Mouse (Mus musculus) liver, embryonic 11.5 days (tissue): ENCODE measurements at regions not wholly inside any gene's neighbourhood (a gene's known extent, or its start where the extent isn't known, plus 50 kb on each side); places are given as distances from the start of the nearest gene placed in this dataset.

Experiments
- ATAC-seq: fragments of 200-750 bp; cut with Nextera tagmentation; replicated peaks from 2 replicates; pipeline ENCODE4 v1.8.0; 2017; ENCODE audit warnings: moderate number of reproducible peaks, mild to moderate bottlenecking, moderate TSS enrichment, moderate library complexity; ENCODE audit not compliant: low FRiP score
- DNase-seq: peaks from one replicate; pipeline ENCODE4 v3.0.0-alpha.2; 2017; ENCODE audit warnings: low spot score
- H3K27ac ChIP-seq: fragments of 300-500 bp; sonication (generic); 2 replicates; pipeline ENCODE4 v1.5.1; 2014; ENCODE audit warnings: mild to moderate bottlenecking, low read depth, low read length, control low read depth
- H3K27me3 ChIP-seq: fragments of 300-500 bp; sonication (generic); replicated peaks from 2 replicates; pipeline ENCODE4 v1.6.1; 2014; ENCODE audit warnings: low read length, mixed read lengths; ENCODE audit not compliant: control insufficient read depth, insufficient read depth
- H3K36me3 ChIP-seq: fragments of 300-500 bp; sonication (generic); 2 replicates; pipeline ENCODE4 v1.6.1; 2014; ENCODE audit warnings: mild to moderate bottlenecking, low read length, moderate library complexity, mixed read lengths; ENCODE audit not compliant: control insufficient read depth, insufficient read depth
- H3K4me1 ChIP-seq: fragments of 300-500 bp; sonication (generic); replicated peaks from 2 replicates; pipeline ENCODE4 v1.6.1; 2014; ENCODE audit warnings: low read length, mixed read lengths; ENCODE audit not compliant: control insufficient read depth, insufficient read depth
- H3K4me2 ChIP-seq: fragments of 300-500 bp; sonication (generic); 2 replicates; pipeline ENCODE4 v1.6.1; 2014; ENCODE audit warnings: mild to moderate bottlenecking, control low read depth, moderate library complexity
- H3K4me3 ChIP-seq: fragments of 300-500 bp; sonication (generic); 2 replicates; pipeline ENCODE4 v1.5.1; 2014; ENCODE audit warnings: low read depth, low read length, control low read depth
- H3K9ac ChIP-seq: fragments of 300-500 bp; sonication (generic); 2 replicates; pipeline ENCODE4 v1.6.1; 2014; ENCODE audit warnings: low read depth, low read length, control low read depth
- H3K9me3 ChIP-seq: fragments of 300-500 bp; sonication (generic); 2 replicates; pipeline ENCODE4 v1.6.1; 2016; ENCODE audit warnings: low read length, inconsistent platforms, mixed read lengths; ENCODE audit not compliant: control insufficient read depth
- WGBS: fragments of 180-500 bp; shearing (Covaris S2); extraction: QIAGEN DNeasy Blood & Tissue Kit; methylation state at CpG from one replicate; pipeline ENCODE4 v1.1.7; 2014; 5-methylcytosine and 5-hydroxymethylcytosine counted together

- WGBS = 83% methylated on average over 3 of the region's 3 CpGs
- no peaks in the 10 kb centered on the region for H3K36me3 ChIP-seq
- ATAC-seq = no peak
Observed at GRCm38 (mm10) chr6:111820265-111820664, 453.3 kb upstream of the Lmcd1 start.

GRCm38 (mm10) chr6:111844321-111844835, 429.2 kb upstream of the Lmcd1 start:
- Histone ChIP-seq H3K27ac (no peak overlapping the region), H3K4me1 (no peaks in the 10 kb centered on the region), H3K9me3 (no peaks in the 10 kb centered on the region), H3K4me2 (no peak overlapping the region), H3K36me3 (no peaks in the 10 kb centered on the region), H3K9ac (no peak overlapping the region), H3K27me3 (no peaks in the 10 kb centered on the region), H3K4me3 (no peak overlapping the region)
- 68% methylated on average over 6 of the region's 6 CpGs for WGBS
- no peak for DNase-seq
- no peak for ATAC-seq

More at GRCm38 (mm10) chr6:111820265-111820664, 453.3 kb upstream of the Lmcd1 start:
- Histone ChIP-seq H3K9ac (no peak overlapping the region), H3K27me3 (no peaks in the 10 kb centered on the region), H3K4me1 (no peaks in the 10 kb centered on the region), H3K27ac (no peak overlapping the region), H3K4me2 (no peak overlapping the region), H3K9me3 (no peaks in the 10 kb centered on the region), H3K4me3 (no peak overlapping the region)
- DNase-seq = no peak

- ATAC-seq (no peak), DNase-seq (no peak)
- whole genome bisulfite sequencing = 51% methylated on average over 3 of the region's 3 CpGs
- H3K27ac ChIP-seq = no peak overlapping the region
- H3K9me3 ChIP-seq = no peaks in the 10 kb centered on the region
- no peaks in the 10 kb centered on the region for H3K27me3 ChIP-seq
- H3K4me3 ChIP-seq = no peak overlapping the region
- H3K4me1 ChIP-seq = no peaks in the 10 kb centered on the region
- no peak overlapping the region for H3K4me2 ChIP-seq
- H3K36me3 ChIP-seq = no peaks in the 10 kb centered on the region
- H3K9ac ChIP-seq = no peak overlapping the region
Observed at GRCm38 (mm10) chr6:111866101-111866598, 407.4 kb upstream of the Lmcd1 start.

GRCm38 (mm10) chr6:111882557-111882956, 391.0 kb upstream of the Lmcd1 start:
- no peaks in the 10 kb centered on the region for H3K36me3 ChIP-seq
- no peak overlapping the region for H3K4me3 ChIP-seq
- ATAC-seq (no peak), DNase-seq (no peak)
- no peaks in the 10 kb centered on the region for H3K27me3 ChIP-seq
- no peak overlapping the region for H3K4me2 ChIP-seq
- H3K9me3 ChIP-seq = no peaks in the 10 kb centered on the region
- no peaks in the 10 kb centered on the region for H3K4me1 ChIP-seq
- no peak overlapping the region for H3K9ac ChIP-seq
- WGBS = 52% methylated on average over 1 of the region's 1 CpGs
- H3K27ac ChIP-seq = no peak overlapping the region

- H3K9ac ChIP-seq = no peak overlapping the region
- ATAC-seq (no peak), DNase-seq (no peak)
- H3K4me1 ChIP-seq = no peaks in the 10 kb centered on the region
- no peaks in the 10 kb centered on the region for H3K27me3 ChIP-seq
- no peaks in the 10 kb centered on the region for H3K36me3 ChIP-seq
- 65% methylated on average over 1 of the region's 1 CpGs for WGBS
- no peak overlapping the region for H3K4me3 ChIP-seq
- no peaks in the 10 kb centered on the region for H3K9me3 ChIP-seq
- no peak overlapping the region for H3K27ac ChIP-seq
- H3K4me2 ChIP-seq = no peak overlapping the region
Observed at GRCm38 (mm10) chr6:111883946-111884345, 389.6 kb upstream of the Lmcd1 start.

- Histone ChIP-seq H3K4me3 (no peak overlapping the region), H3K9ac (no peak overlapping the region), H3K27me3 (no peaks in the 10 kb centered on the region), H3K27ac (no peak overlapping the region), H3K4me2 (no peak overlapping the region), H3K36me3 (no peaks in the 10 kb centered on the region), H3K4me1 (no peaks in the 10 kb centered on the region), H3K9me3 (no peaks in the 10 kb centered on the region; the same call in 1 of the 2 replicates)
- WGBS = 48% methylated on average over 2 of the region's 2 CpGs
- ATAC-seq = no peak
- DNase-seq = no peak
Observed at GRCm38 (mm10) chr6:111911997-111912396, 361.6 kb upstream of the Lmcd1 start.

- DNase-seq (no peak), ATAC-seq (no peak)
- H3K36me3 ChIP-seq = no peaks in the 10 kb centered on the region
- H3K27ac ChIP-seq = no peak overlapping the region
- no peak overlapping the region for H3K9ac ChIP-seq
- H3K27me3 ChIP-seq = no peaks in the 10 kb centered on the region
- WGBS = 80% methylated on average over 11 of the region's 11 CpGs
- no peaks in the 10 kb centered on the region; the same call in 1 of the 2 replicates for H3K9me3 ChIP-seq
- H3K4me1 ChIP-seq = no peaks in the 10 kb centered on the region
- no peak overlapping the region for H3K4me2 ChIP-seq
- no peak overlapping the region for H3K4me3 ChIP-seq
Observed at GRCm38 (mm10) chr6:111913771-111914405, 359.7 kb upstream of the Lmcd1 start.

GRCm38 (mm10) chr6:111917248-111917721, 356.3 kb upstream of the Lmcd1 start:
- H3K27me3 ChIP-seq = no peaks in the 10 kb centered on the region
- ATAC-seq = no peak
- H3K9ac ChIP-seq = no peak overlapping the region
- no peak overlapping the region for H3K4me2 ChIP-seq
- H3K27ac ChIP-seq = no peak overlapping the region
- H3K4me1 ChIP-seq = no peaks in the 10 kb centered on the region
- H3K36me3 ChIP-seq = no peaks in the 10 kb centered on the region
- 76% methylated on average over 6 of the region's 6 CpGs for WGBS
- no peak overlapping the region for H3K4me3 ChIP-seq
- DNase-seq = no peak
- H3K9me3 ChIP-seq = no peaks in the 10 kb centered on the region
